26 mouse cellular contexts compared by ENCODE assay signal in the genomic region with DNA sequence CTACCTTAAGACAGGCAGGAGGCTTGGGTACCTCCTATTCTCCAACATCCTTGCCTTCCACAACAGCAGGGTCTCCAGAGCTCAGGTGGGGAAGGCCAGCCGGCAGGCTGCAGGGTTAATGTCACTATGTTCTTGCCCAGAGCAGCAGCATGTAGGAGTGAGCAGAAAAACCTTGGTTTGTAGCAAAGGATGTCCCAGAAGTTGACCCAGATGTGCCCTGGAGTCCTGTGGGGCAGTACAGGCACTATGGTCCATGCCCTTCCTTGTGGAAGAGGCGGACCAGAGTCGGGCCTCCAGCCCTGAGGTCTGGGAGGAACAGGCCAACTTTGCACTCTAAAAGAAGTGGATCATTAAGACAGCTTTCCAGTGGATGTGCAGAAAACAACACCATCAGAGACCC.
DNase-seq lines count a peak whose midpoint lies in the region; ATAC-seq lines count a peak whose summit lies in the region.
"Had no signal": no experiment of that assay in that cellular context is flagged by ENCODE, and none has a peak within 500 bp of the region (broad histone marks: within the 10 kb centered on the region; RNA-seq: fewer than 3 reads in every experiment).

No protein-coding gene starts in this region.

- H3K4me3 ChIP-seq in forebrain, embryonic 10.5 days, result no peak overlapping the region
- no peak overlapping the region for H3K4me3 ChIP-seq in forebrain, embryonic 11.5 days (ENCODE audit: low read depth, low read length)
- H3K4me3 ChIP-seq in heart, embryonic 12.5 days, result no peak overlapping the region
- no peak overlapping the region for H3K4me3 ChIP-seq in hindbrain, embryonic 10.5 days
- no peak overlapping the region for H3K4me3 ChIP-seq in hindbrain, embryonic 12.5 days
- H3K4me3 ChIP-seq in embryonic facial prominence, embryonic 10.5 days, result no peak overlapping the region
- H3K4me3 ChIP-seq: forebrain, embryonic 12.5 days; heart, embryonic 15.5 days; hindbrain, embryonic 13.5 days; intestine, embryonic 15.5 days had no signal

- H3K4me2 ChIP-seq in forebrain, embryonic 11.5 days (ENCODE audit: low read depth, low read length, severe bottlenecking), result no peak overlapping the region
- H3K4me2 ChIP-seq in heart, embryonic 12.5 days, result no peak overlapping the region
- H3K4me2 ChIP-seq in hindbrain, embryonic 12.5 days (replicated peaks), result no peak overlapping the region
- H3K4me2 ChIP-seq: forebrain, embryonic 12.5 days; heart, embryonic 11.5 days; heart, embryonic 15.5 days; hindbrain, embryonic 13.5 days; intestine, embryonic 15.5 days had no signal

- DNase-seq in forebrain, embryonic 10.5 days (ENCODE audit: extremely low spot score, low spot score), result no peak
- no peak for DNase-seq in forebrain, embryonic 11.5 days (ENCODE audit: low spot score)
- peak; percentile 74 for DNase-seq in heart, adult 11 months
- no peak for DNase-seq in hindbrain, embryonic 10.5 days (ENCODE audit: low spot score)
- DNase-seq in embryonic facial prominence, embryonic 10.5 days (ENCODE audit: low spot score), result no peak
- DNase-seq in lung, adult 18-20 months, result no peak
- DNase-seq: adrenal gland, adult 8-10 months; adrenal gland, postnatal 25 days; cerebellum, adult 11-12 months; cerebellum, adult 8-10 months; cerebellum, postnatal 10 days; cerebellum, postnatal 36 days; embryo, embryonic 11 days; forebrain, postnatal 0 days; gastrocnemius, postnatal 36 days; heart, postnatal 14 days; heart, postnatal 4 days; kidney, adult 11 months had no signal

- WGBS in forebrain, embryonic 10.5 days, result 90% methylated on average over 3 of the region's 3 CpGs
- 72% methylated on average over 3 of the region's 3 CpGs for WGBS in forebrain, embryonic 11.5 days
- 72% methylated on average over 3 of the region's 3 CpGs for WGBS in heart, embryonic 12.5 days
- WGBS in hindbrain, embryonic 10.5 days, result 54% methylated on average over 3 of the region's 3 CpGs
- 56% methylated on average over 3 of the region's 3 CpGs for WGBS in hindbrain, embryonic 12.5 days
- 72% methylated on average over 3 of the region's 3 CpGs for WGBS in embryonic facial prominence, embryonic 10.5 days

- peaks cover 21% of the 10 kb centered on the region for H3K4me1 ChIP-seq in forebrain, embryonic 10.5 days
- H3K4me1 ChIP-seq in forebrain, embryonic 11.5 days (replicated peaks; ENCODE audit: control insufficient read depth, insufficient read depth, low read length), result peaks cover 2% of the 10 kb centered on the region; the same call in 1 of the 2 replicates
- H3K4me1 ChIP-seq in heart, embryonic 12.5 days (replicated peaks), result peaks cover 7% of the 10 kb centered on the region
- H3K4me1 ChIP-seq in hindbrain, embryonic 10.5 days (replicated peaks), result peaks cover 21% of the 10 kb centered on the region; the same call in 1 of the 2 replicates
- no peaks in the 10 kb centered on the region for H3K4me1 ChIP-seq in hindbrain, embryonic 12.5 days
- H3K4me1 ChIP-seq in embryonic facial prominence, embryonic 10.5 days, result peaks cover 35% of the 10 kb centered on the region
- H3K4me1 ChIP-seq: hindbrain, embryonic 13.5 days; intestine, embryonic 15.5 days had no signal

- peak overlapping the region; percentile 51 for H3K27ac ChIP-seq in forebrain, embryonic 10.5 days
- H3K27ac ChIP-seq in forebrain, embryonic 11.5 days (ENCODE audit: low read depth, low read length), result no peak overlapping the region
- H3K27ac ChIP-seq in heart, embryonic 12.5 days (ENCODE audit: poor library complexity, severe bottlenecking), result no peak overlapping the region; the same call in 1 of the 2 replicates
- H3K27ac ChIP-seq in hindbrain, embryonic 10.5 days, result 0 out of 2 replicates have a peak overlapping the region, but pooled peaks have one; percentile 64
- H3K27ac ChIP-seq in hindbrain, embryonic 12.5 days, result no peak overlapping the region
- H3K27ac ChIP-seq in embryonic facial prominence, embryonic 10.5 days (replicated peaks), result 0 out of 2 replicates have a peak overlapping the region, but pooled peaks have one; percentile 36
- H3K27ac ChIP-seq: forebrain, embryonic 12.5 days; hindbrain, embryonic 13.5 days; intestine, embryonic 15.5 days had no signal

- no peak overlapping the region for H3K9ac ChIP-seq in forebrain, embryonic 11.5 days (ENCODE audit: low read length)
- no peak overlapping the region for H3K9ac ChIP-seq in heart, embryonic 12.5 days
- no peak overlapping the region for H3K9ac ChIP-seq in hindbrain, embryonic 12.5 days
- H3K9ac ChIP-seq: forebrain, embryonic 12.5 days; forebrain, postnatal 0 days; heart, embryonic 15.5 days; hindbrain, embryonic 13.5 days; intestine, embryonic 15.5 days had no signal

- H3K36me3 ChIP-seq in forebrain, embryonic 10.5 days (replicated peaks), result no peaks in the 10 kb centered on the region
- H3K36me3 ChIP-seq in forebrain, embryonic 11.5 days (ENCODE audit: control insufficient read depth, insufficient read depth, low read length), result no peaks in the 10 kb centered on the region
- 0 out of 2 replicates have a peak, but pooled peaks cover 3% of the 10 kb centered on the region for H3K36me3 ChIP-seq in heart, embryonic 12.5 days
- no peaks in the 10 kb centered on the region for H3K36me3 ChIP-seq in hindbrain, embryonic 10.5 days
- no peaks in the 10 kb centered on the region for H3K36me3 ChIP-seq in hindbrain, embryonic 12.5 days
- no peaks in the 10 kb centered on the region for H3K36me3 ChIP-seq in embryonic facial prominence, embryonic 10.5 days (replicated peaks)
- H3K36me3 ChIP-seq: forebrain, embryonic 12.5 days; heart, embryonic 15.5 days; hindbrain, embryonic 13.5 days; intestine, embryonic 15.5 days had no signal

- H3K27me3 ChIP-seq in forebrain, embryonic 10.5 days (ENCODE audit: poor library complexity, severe bottlenecking), result no peaks in the 10 kb centered on the region
- no peaks in the 10 kb centered on the region for H3K27me3 ChIP-seq in forebrain, embryonic 11.5 days (ENCODE audit: control insufficient read depth, insufficient read depth, low read length)
- no peaks in the 10 kb centered on the region for H3K27me3 ChIP-seq in heart, embryonic 12.5 days (replicated peaks)
- no peaks in the 10 kb centered on the region; the same call in 1 of the 2 replicates for H3K27me3 ChIP-seq in hindbrain, embryonic 10.5 days (ENCODE audit: insufficient read depth, poor library complexity, severe bottlenecking)
- H3K27me3 ChIP-seq in hindbrain, embryonic 12.5 days, result no peaks in the 10 kb centered on the region
- no peaks in the 10 kb centered on the region for H3K27me3 ChIP-seq in embryonic facial prominence, embryonic 10.5 days (replicated peaks; ENCODE audit: low read depth, poor library complexity, severe bottlenecking)
- H3K27me3 ChIP-seq: forebrain, embryonic 12.5 days; heart, embryonic 15.5 days; hindbrain, embryonic 13.5 days; intestine, embryonic 15.5 days had no signal

- ATAC-seq in forebrain, embryonic 11.5 days (replicated peaks; ENCODE audit: low FRiP score), result no peak
- ATAC-seq in heart, embryonic 12.5 days (ENCODE audit: insufficient number of reproducible peaks, low FRiP score), result no peak
- no peak for ATAC-seq in hindbrain, embryonic 12.5 days (ENCODE audit: low FRiP score)
- ATAC-seq: hindbrain, embryonic 16.5 days; intestine, embryonic 15.5 days had no signal

- H3K9me3 ChIP-seq in forebrain, embryonic 10.5 days, result no peaks in the 10 kb centered on the region
- no peaks in the 10 kb centered on the region for H3K9me3 ChIP-seq in forebrain, embryonic 11.5 days (ENCODE audit: control insufficient read depth, low read length)
- no peaks in the 10 kb centered on the region for H3K9me3 ChIP-seq in heart, embryonic 12.5 days (replicated peaks)
- H3K9me3 ChIP-seq in hindbrain, embryonic 10.5 days, result no peaks in the 10 kb centered on the region
- no peaks in the 10 kb centered on the region for H3K9me3 ChIP-seq in hindbrain, embryonic 12.5 days (replicated peaks)
- no peaks in the 10 kb centered on the region for H3K9me3 ChIP-seq in embryonic facial prominence, embryonic 10.5 days
- H3K9me3 ChIP-seq: forebrain, embryonic 12.5 days; heart, embryonic 15.5 days; hindbrain, embryonic 13.5 days; intestine, embryonic 15.5 days had no signal

Comparison
In these comparisons a context has a peak if more than half of its experiments do, and no peak if none do; other contexts are left out.
1. H3K27ac ChIP-seq: peak in forebrain, embryonic 10.5 days (single experiment), hindbrain, embryonic 10.5 days (single experiment) and embryonic facial prominence, embryonic 10.5 days (single experiment); none in forebrain, embryonic 11.5 days (single experiment), heart, embryonic 12.5 days (single experiment) and hindbrain, embryonic 12.5 days (single experiment).